Mouse (Mus musculus) gastrocnemius, postnatal 25 days (tissue): ENCODE measurements at regions not wholly inside any gene's neighbourhood (a gene's known extent, or its start where the extent isn't known, plus 50 kb on each side); places are given as distances from the start of the nearest gene placed in this dataset.
A peak's percentile ranks its signal among the peaks of the same experiment; 100 is the strongest.

Experiments used
- DNase-seq: peaks from one replicate; pipeline ENCODE4 v3.0.0; 2022

GRCm38 (mm10) chr2:71690277-71691161 is 54.9 kb upstream of the Itga6 start:
- peak; percentile 49 for DNase-seq

- no peak for DNase-seq
Observed at GRCm38 (mm10) chr2:71694758-71695310, 50.6 kb upstream of the Itga6 start.
